Mouse (Mus musculus) embryonic fibroblast, embryonic 13.5 days (primary cell): Measurements from ENCODE around the gene Dock9.

ENCODE experiments used
- CTCF ChIP-seq: IDR thresholded peaks from 2 replicates; pipeline ENCODE4 v1.5.1; 2011; ENCODE audit warnings: mild to moderate bottlenecking, control low read depth, low read length, moderate library complexity, borderline replicate concordance; ENCODE audit not compliant: insufficient read depth
- POLR2A ChIP-seq: IDR thresholded peaks from 2 replicates; pipeline ENCODE4 v1.6.1; 2011; ENCODE audit warnings: low read depth, mild to moderate bottlenecking, control low read depth, low read length, moderate library complexity

GRCm38 (mm10) chr14:121647693-121648092 lies 149.9 kb downstream of the Dock9 start:
- TF ChIP-seq CTCF (no peak), POLR2A (no peak)
